Mouse (Mus musculus) adrenal gland, adult 10 weeks (tissue): ENCODE results near the gene 1110002E22Rik. TPM values are rescaled to one million over a fixed set of nuclear protein-coding genes. Genes with fewer than 3 reads are reported as not detected.

ENCODE experiments used
- polyA plus RNA-seq: library from polyadenylated mRNA; stranded (reverse); fragments of 350-450 nt; fragmentation: Illumina TruSeq; extraction: RNeasy Lipid Tissue Mini Kit (QIAGEN cat#74804); gene quantifications from one replicate; pipeline ENCODE4 v1.2.3, GENCODE M21; 2014; ENCODE audit warnings: low read depth, low replicate concordance

The 1110002E22Rik gene
- polyA plus RNA-seq: 0.93 TPM

DNA sequence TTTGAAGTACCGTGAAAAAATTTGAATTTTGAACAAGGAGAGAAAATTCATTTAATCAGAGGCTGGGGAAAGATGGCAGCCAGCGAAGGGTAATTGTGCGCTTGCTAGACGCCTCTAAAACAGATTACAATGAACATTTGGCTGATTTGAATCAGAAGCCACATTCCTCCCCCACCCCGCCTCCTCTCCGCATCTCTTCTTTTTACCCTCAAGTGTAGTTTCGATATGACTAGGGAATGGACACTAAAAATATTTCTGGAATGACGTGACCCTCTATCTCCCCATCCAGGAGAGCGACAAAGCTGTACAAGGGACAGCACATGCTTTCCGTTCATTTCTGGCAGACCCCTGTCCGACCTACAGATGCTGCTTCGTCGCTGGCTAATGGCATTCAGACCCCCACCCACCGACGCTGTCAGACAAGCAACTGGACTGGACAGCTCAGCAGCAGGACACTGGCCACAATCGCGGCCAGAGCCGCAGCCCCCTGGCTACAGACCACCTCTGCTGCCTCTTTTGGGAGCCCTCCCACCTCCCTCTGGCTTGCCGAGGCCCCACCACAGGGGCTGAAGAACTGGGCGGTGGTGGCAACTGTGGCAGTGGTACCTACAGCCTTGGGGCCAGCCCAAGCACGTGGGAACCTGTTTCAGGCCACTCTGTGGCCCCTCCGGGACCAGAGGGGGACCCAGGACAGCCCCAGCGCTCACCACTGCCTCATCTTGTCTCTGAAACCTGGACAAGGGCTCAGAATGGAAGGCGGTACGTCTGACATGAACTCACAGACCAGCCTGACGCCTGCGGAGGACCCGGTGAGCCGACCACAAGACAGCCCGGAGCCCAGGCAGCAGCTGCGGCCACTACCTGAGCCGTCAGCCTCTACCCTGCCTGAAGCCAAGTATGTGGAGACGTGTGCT, at the start of gene 1110002E22Rik:
Gene 1110002E22Rik (plus strand): TSS at position 321 of the 914 bp plus-strand sequence.

GRCm38 (mm10) chr3:138067288-138067687, 2.4 kb downstream of the 1110002E22Rik start, which contains the start of gene Gm5105:
Gm5105 (minus strand) TSS chr3:138067388.

Other genes starting within 250 kb of the 1110002E22Rik start
- 428 TPM for gene H2afz, start 200.6 kb upstream of the 1110002E22Rik start, polyA plus RNA-seq
- 63.0 TPM for gene Dnajb14, start 197.4 kb upstream of the 1110002E22Rik start, polyA plus RNA-seq
- gene Lamtor3, start 146.5 kb upstream of the 1110002E22Rik start, polyA plus RNA-seq: 79.3 TPM
- gene Dapp1, start 83.5 kb upstream of the 1110002E22Rik start, polyA plus RNA-seq: 9.0 TPM
- gene Gm5105, start 2.3 kb downstream of the 1110002E22Rik start, polyA plus RNA-seq: not detected
- 12.7 TPM for gene Trmt10a, start 78.4 kb downstream of the 1110002E22Rik start, polyA plus RNA-seq
- 7.6 TPM for gene Mttp, start 79.9 kb downstream of the 1110002E22Rik start, polyA plus RNA-seq
- not detected for gene 4930579F01Rik, start 128.8 kb downstream of the 1110002E22Rik start, polyA plus RNA-seq
- gene Adh7, start 152.7 kb downstream of the 1110002E22Rik start, polyA plus RNA-seq: 236 TPM
- 2,641 TPM for gene Adh1, start 195.9 kb downstream of the 1110002E22Rik start, polyA plus RNA-seq
- gene Adh6a, start 248.2 kb downstream of the 1110002E22Rik start, polyA plus RNA-seq: not detected